Mouse (Mus musculus) midbrain, embryonic 16.5 days (tissue): ENCODE data around the gene Ebpl. TPM values are rescaled to one million over a fixed set of nuclear protein-coding genes. Genes with fewer than 3 reads are reported as not detected.

Source experiments
- ATAC-seq: fragments of 200-750 bp; cut with Nextera tagmentation; 2 replicates; pipeline ENCODE4 v1.8.0; 2017; ENCODE audit warnings: moderate TSS enrichment
- H3K27ac ChIP-seq: fragments of 300-500 bp; sonication (generic); 2 replicates; pipeline ENCODE4 v1.5.1; 2014; ENCODE audit warnings: mild to moderate bottlenecking, low read length, mixed read lengths
- H3K27me3 ChIP-seq: fragments of 300-500 bp; sonication (generic); 2 replicates; pipeline ENCODE4 v1.6.1; 2014; ENCODE audit warnings: low read depth, low read length, mixed read lengths; ENCODE audit not compliant: control insufficient read depth, insufficient read depth
- H3K36me3 ChIP-seq: fragments of 300-500 bp; sonication (generic); 2 replicates; pipeline ENCODE4 v1.6.1; 2014; ENCODE audit warnings: mild to moderate bottlenecking, low read length, moderate library complexity, mixed read lengths; ENCODE audit not compliant: control insufficient read depth, insufficient read depth
- H3K4me1 ChIP-seq: fragments of 300-500 bp; sonication (generic); 2 replicates; pipeline ENCODE4 v1.6.1; 2014; ENCODE audit warnings: mild to moderate bottlenecking, low read length, mixed read lengths; ENCODE audit not compliant: control insufficient read depth, insufficient read depth
- H3K4me2 ChIP-seq: fragments of 300-500 bp; sonication (generic); 2 replicates; pipeline ENCODE4 v1.6.1; 2014; ENCODE audit warnings: mild to moderate bottlenecking, low read length, mixed read lengths
- H3K4me3 ChIP-seq: fragments of 300-500 bp; sonication (generic); 2 replicates; pipeline ENCODE4 v1.5.1; 2014; ENCODE audit warnings: low read depth, mild to moderate bottlenecking, low read length, moderate library complexity, mixed read lengths
- H3K9ac ChIP-seq: fragments of 300-500 bp; sonication (generic); 2 replicates; pipeline ENCODE4 v1.6.1; 2014; ENCODE audit warnings: low read depth, low read length, mixed read lengths
- H3K9me3 ChIP-seq: fragments of 300-500 bp; sonication (generic); replicated peaks from 2 replicates; pipeline ENCODE4 v1.6.1; 2014; ENCODE audit warnings: mild to moderate bottlenecking, low read length, mixed read lengths; ENCODE audit not compliant: control insufficient read depth, poor library complexity, severe bottlenecking
- WGBS: fragments of 180-500 bp; shearing (Covaris S2); extraction: QIAGEN DNeasy Blood & Tissue Kit; methylation state at CpG from one replicate; pipeline ENCODE4 v1.1.7; 2014; 5-methylcytosine and 5-hydroxymethylcytosine counted together
- polyA plus RNA-seq: library from polyadenylated mRNA; unstranded; fragments of >200 nt; fragmentation: Nextera tagmentation; extraction: Ambion mirVana; gene quantifications from 2 replicates; pipeline ENCODE4 v1.2.1, GENCODE M21; 2015

The Ebpl gene
- polyA plus RNA-seq, 1 experiment from 2014 or later, result 10.0 TPM

DNA sequence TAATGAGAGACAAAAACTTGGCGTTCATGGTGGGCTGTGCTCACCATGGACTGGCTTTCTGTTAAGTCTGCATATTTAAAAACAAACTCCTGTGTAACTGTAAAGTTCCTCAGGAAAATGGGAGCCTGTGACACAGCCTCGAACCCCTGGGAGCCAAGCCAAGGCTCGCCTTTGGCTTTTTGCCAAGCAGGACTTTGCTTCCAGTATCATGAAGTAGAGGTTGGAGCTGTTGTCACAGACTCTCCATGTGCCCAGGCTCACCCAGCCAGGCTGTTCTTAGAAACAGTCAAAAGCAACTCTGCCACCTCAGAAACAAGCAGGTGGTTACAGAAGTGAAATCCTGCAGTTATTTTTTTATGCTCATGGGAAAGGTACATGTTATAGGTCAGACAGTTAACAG, 69.6 kb downstream of the Ebpl start:
- no peaks in the 10 kb centered on the region for H3K27me3 ChIP-seq
- H3K9ac ChIP-seq, result no peak overlapping the region
- no peak overlapping the region for H3K4me2 ChIP-seq
- 59% methylated on average over 3 of the region's 3 CpGs for WGBS
- no peak for ATAC-seq
- H3K36me3 ChIP-seq, result no peaks in the 10 kb centered on the region
- no peaks in the 10 kb centered on the region for H3K4me1 ChIP-seq
- H3K27ac ChIP-seq, result no peak overlapping the region
- H3K4me3 ChIP-seq, result no peak overlapping the region
- H3K9me3 ChIP-seq, result no peaks in the 10 kb centered on the region

DNA sequence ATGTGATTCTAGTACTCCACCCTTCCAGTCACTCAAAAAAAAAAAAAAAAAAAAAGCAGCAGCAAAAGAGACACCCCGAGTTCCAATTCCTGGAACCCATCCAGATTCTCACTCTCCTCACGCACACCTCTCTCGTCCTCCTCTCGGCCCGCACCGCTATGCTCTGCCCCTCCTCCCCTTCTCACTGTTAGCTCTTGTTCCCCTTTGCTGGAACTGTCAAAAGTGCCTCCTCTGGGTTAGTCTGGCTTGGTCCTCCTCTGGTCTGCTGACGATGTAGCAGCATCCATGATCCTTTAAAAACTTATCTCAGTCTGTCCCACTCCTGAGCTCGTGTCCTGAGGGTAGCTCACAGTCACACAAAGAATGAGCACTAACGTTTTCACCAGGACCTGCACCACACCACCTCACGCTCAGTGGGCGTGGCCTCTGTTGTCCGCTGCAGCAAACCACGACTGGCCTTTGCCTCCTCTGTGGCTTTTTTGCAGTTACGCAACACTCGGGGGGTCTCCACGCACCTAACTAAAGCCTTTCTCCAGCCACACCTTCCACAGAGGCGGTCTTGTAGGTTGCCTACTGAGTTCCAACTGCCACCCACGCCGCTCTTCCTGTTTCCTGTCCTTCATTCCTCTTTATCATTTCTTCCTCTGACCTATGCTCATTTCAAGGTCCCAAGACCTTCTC, 71.5 kb downstream of the Ebpl start:
- ATAC-seq, result no peak
- Histone ChIP-seq H3K4me1 (no peaks in the 10 kb centered on the region), H3K9ac (no peak overlapping the region), H3K4me2 (no peak overlapping the region), H3K4me3 (no peak overlapping the region), H3K9me3 (no peaks in the 10 kb centered on the region), H3K36me3 (no peaks in the 10 kb centered on the region), H3K27me3 (no peaks in the 10 kb centered on the region), H3K27ac (no peak overlapping the region)
- 76% methylated on average over 19 of the region's 19 CpGs for WGBS

Other genes starting within 250 kb of the Ebpl start
- 7.0 and 7.5 TPM in 2 replicates for gene Sacs, start 222.0 kb downstream of the Ebpl start, polyA plus RNA-seq
- gene Sgcg, start 101.9 kb downstream of the Ebpl start, polyA plus RNA-seq, result 0.24 TPM in 1 of 2 replicates, not detected in the other
- gene Arl11, start 50.7 kb downstream of the Ebpl start, polyA plus RNA-seq, result 0.46 and 0.64 TPM in 2 replicates
- 77.6 and 84.2 TPM in 2 replicates for gene Kpna3, start 79.4 kb upstream of the Ebpl start, polyA plus RNA-seq
- gene Spryd7, start 196.4 kb upstream of the Ebpl start, polyA plus RNA-seq, result 62.0 and 64.9 TPM in 2 replicates
- gene Trim13, start 237.8 kb upstream of the Ebpl start, polyA plus RNA-seq, result 48.8 and 53.7 TPM in 2 replicates
- 3.1 and 4.0 TPM in 2 replicates for gene Kcnrg, start 247.0 kb upstream of the Ebpl start, polyA plus RNA-seq